Mouse (Mus musculus) liver, adult 2 months (tissue): ENCODE data around the gene Fryl. TPM values are rescaled to one million over a fixed set of nuclear protein-coding genes. Genes with fewer than 3 reads are reported as not detected.

Experiments used
- DNase-seq: peaks from one replicate; pipeline ENCODE4 v3.0.0-alpha.2; 2011; ENCODE audit warnings: low read depth, low spot score; ENCODE audit errors: extremely low read depth
- H3K27ac ChIP-seq: fragments of 200-500 bp; replicated peaks from 2 replicates; pipeline ENCODE4 v1.5.1; 2012; ENCODE audit warnings: low read depth, mild to moderate bottlenecking, control low read depth, inconsistent platforms, low read length; ENCODE audit not compliant: insufficient read depth
- H3K27me3 ChIP-seq: fragments of 200-500 bp; 2 replicates; pipeline ENCODE4 v1.6.1; 2012; ENCODE audit warnings: mild to moderate bottlenecking, moderate library complexity, low read length, inconsistent platforms; ENCODE audit not compliant: control insufficient read depth, insufficient read depth
- H3K36me3 ChIP-seq: fragments of 200-500 bp; 2 replicates; pipeline ENCODE4 v1.6.1; 2012; ENCODE audit warnings: low read length, inconsistent platforms; ENCODE audit not compliant: control insufficient read depth, insufficient read depth
- H3K4me1 ChIP-seq: fragments of 200-500 bp; 2 replicates; pipeline ENCODE4 v1.6.1; 2011; ENCODE audit warnings: low read length; ENCODE audit not compliant: control insufficient read depth, insufficient read depth
- H3K4me3 ChIP-seq: fragments of 200-500 bp; 2 replicates; pipeline ENCODE4 v1.5.1; 2011; ENCODE audit warnings: low read depth, mild to moderate bottlenecking, control low read depth, low read length, moderate library complexity; ENCODE audit not compliant: insufficient read depth
- H3K79me2 ChIP-seq: fragments of 200-500 bp; 2 replicates; pipeline ENCODE4 v1.6.1; 2012; ENCODE audit warnings: inconsistent platforms, mild to moderate bottlenecking, low read length, moderate library complexity; ENCODE audit not compliant: control insufficient read depth, insufficient read depth
- H3K9ac ChIP-seq: fragments of 200-500 bp; 2 replicates; pipeline ENCODE4 v1.6.1; 2012; ENCODE audit warnings: low read depth, mild to moderate bottlenecking, control low read depth, inconsistent platforms, low read length
- CTCF ChIP-seq: fragments of 200-500 bp; IDR thresholded peaks from 2 replicates; pipeline ENCODE4 v1.5.1; 2011; ENCODE audit warnings: low read depth, low read length, control low read depth
- POLR2A ChIP-seq: fragments of 200-500 bp; IDR thresholded peaks from 2 replicates; pipeline ENCODE4 v1.6.1; 2011; ENCODE audit warnings: low read length, control low read depth; ENCODE audit not compliant: insufficient read depth; ENCODE audit errors: extremely low read depth
- WGBS: fragments of 180-500 bp; shearing (Covaris S2); methylation state at CpG from one replicate; pipeline ENCODE4 v1.1.7; 2018; 5-methylcytosine and 5-hydroxymethylcytosine counted together
- polyA plus RNA-seq: library from polyadenylated mRNA; depleted of rRNA; stranded (reverse); fragments of >200 nt; gene quantifications from 2 replicates; pipeline ENCODE4 v1.2.3, GENCODE M21; 2012; rRNA removed
- total RNA-seq: library from RNA; depleted of rRNA; stranded (reverse); fragments of >200 nt; gene quantifications from 2 replicates; pipeline ENCODE4 v1.2.3, GENCODE M21; 2014; rRNA removed

Gene Fryl
- total and polyA plus RNA-seq, 2 experiments, result 9.5 to 18.7 TPM

- Histone ChIP-seq H3K4me3 (no peak within 1 kb of the TSS), H3K4me1 (no peaks in the 10 kb centered on the region), H3K27me3 (no peaks in the 10 kb centered on the region), H3K79me2 (no peaks in the 10 kb centered on the region), H3K9ac (no peak within 1 kb of the TSS), H3K36me3 (peaks cover 32% of the 10 kb centered on the region), H3K27ac (no peak within 1 kb of the TSS)
- DNase-seq, result no peak
- WGBS, result 100% methylated on average over 7 of the region's 7 CpGs
- TF ChIP-seq CTCF (no peak), POLR2A (no peak)
Measured at GRCm38 (mm10) chr5:72974602-72975001, 281.8 kb downstream of the Fryl start, which contains the start of gene Gm10135. Gene Gm10135, minus strand, starts transcription at chr5:72974702.

- Histone ChIP-seq H3K36me3 (peaks cover 31% of the 10 kb centered on the region), H3K9ac (no peak overlapping the region), H3K4me3 (no peak overlapping the region), H3K79me2 (no peaks in the 10 kb centered on the region), H3K27ac (no peak overlapping the region), H3K27me3 (no peaks in the 10 kb centered on the region), H3K4me1 (no peaks in the 10 kb centered on the region)
- TF ChIP-seq CTCF (no peak), POLR2A (no peak)
- 85% methylated on average over 5 of the region's 5 CpGs for WGBS
- DNase-seq, result no peak
Measured at GRCm38 (mm10) chr5:72972934-72973333, 283.5 kb downstream of the Fryl start.

- 89% methylated on average over 4 of the region's 4 CpGs for WGBS
- H3K9ac ChIP-seq, result no peak overlapping the region
- H3K79me2 ChIP-seq, result no peaks in the 10 kb centered on the region
- no peak for DNase-seq
- TF ChIP-seq CTCF, result no peak
- no peak for TF ChIP-seq POLR2A
- no peak overlapping the region for H3K27ac ChIP-seq
- no peak overlapping the region for H3K4me3 ChIP-seq
- H3K4me1 ChIP-seq, result no peaks in the 10 kb centered on the region
- no peaks in the 10 kb centered on the region for H3K27me3 ChIP-seq
- peaks cover 29% of the 10 kb centered on the region for H3K36me3 ChIP-seq
Measured at GRCm38 (mm10) chr5:72972435-72972834, 284.0 kb downstream of the Fryl start.

Other genes with a start within 250 kb of the Fryl start
- not detected in 2 replicates for gene Slc10a4, start 249.7 kb downstream of the Fryl start, total RNA-seq
- gene Slc10a4, start 249.7 kb downstream of the Fryl start, polyA plus RNA-seq, result not detected in 2 replicates
- 57.6 and 68.1 TPM in 2 replicates for gene Ociad1, start 36.2 kb upstream of the Fryl start, total RNA-seq
- 49.1 and 50.3 TPM in 2 replicates for gene Ociad1, start 36.2 kb upstream of the Fryl start, polyA plus RNA-seq
- 8.4 and 10.3 TPM in 2 replicates for gene Ociad2, start 84.4 kb upstream of the Fryl start, total RNA-seq
- gene Ociad2, start 84.4 kb upstream of the Fryl start, polyA plus RNA-seq, result 3.4 and 4.3 TPM in 2 replicates
- gene Cwh43, start 149.5 kb upstream of the Fryl start, total RNA-seq, result not detected in 2 replicates
- gene Cwh43, start 149.5 kb upstream of the Fryl start, polyA plus RNA-seq, result not detected in 2 replicates
- 13.6 and 14.0 TPM in 2 replicates for gene Dcun1d4, start 224.4 kb upstream of the Fryl start, total RNA-seq
- 8.2 and 10.3 TPM in 2 replicates for gene Dcun1d4, start 224.4 kb upstream of the Fryl start, polyA plus RNA-seq